Mouse (Mus musculus) olfactory bulb, adult 2 months (tissue): ENCODE results near the gene Nkpd1.

Experiments used
- CTCF ChIP-seq: fragments of 200-500 bp; IDR thresholded peaks from 2 replicates; pipeline ENCODE4 v1.5.1; 2012; ENCODE audit warnings: low read depth, mild to moderate bottlenecking, low read length, moderate library complexity; ENCODE audit not compliant: insufficient read depth
- POLR2A ChIP-seq: fragments of 200-500 bp; IDR thresholded peaks from 2 replicates; pipeline ENCODE4 v1.6.1; 2012; ENCODE audit warnings: mild to moderate bottlenecking, low read depth, low read length, moderate library complexity; ENCODE audit not compliant: insufficient read depth

- TF ChIP-seq CTCF (no peak), POLR2A (no peak)
Observed at GRCm38 (mm10) chr7:19546007-19546406, 28.4 kb downstream of the Nkpd1 start.
